Mouse (Mus musculus) kidney, postnatal 36 days (tissue): ENCODE results near the gene Pygo2.

Source experiments
- DNase-seq, 2 experiments: peaks; one replicate each; pipeline ENCODE4 v3.0.0; 2021 to 2022; ENCODE audit warnings: mixed read lengths in 2 of 2

The Pygo2 gene

GRCm38 (mm10) chr3:89393605-89394004 is 36.4 kb upstream of the Pygo2 start:
- DNase-seq, result peak; percentile 99 to 100

- peak; percentile 93 to 94 for DNase-seq
These were observed 35.8 kb upstream of the Pygo2 start, which contains the start of gene Zbtb7b for GRCm38 (mm10) chr3:89394006-89394893. Gene Zbtb7b, minus strand, starts transcription at chr3:89394776.

GRCm38 (mm10) chr3:89394894-89395256 is 35.1 kb upstream of the Pygo2 start:
- DNase-seq, result peak; percentile 92 to 95

- peak in 1 of 2 experiments; percentile 36 for DNase-seq
These were observed 34.6 kb upstream of the Pygo2 start for GRCm38 (mm10) chr3:89395419-89395805.

GRCm38 (mm10) chr3:89395806-89396653 is 34.0 kb upstream of the Pygo2 start:
- peak; percentile 79 to 83 for DNase-seq

- peak in 1 of 2 experiments; percentile 18 for DNase-seq
These were observed 33.4 kb upstream of the Pygo2 start for GRCm38 (mm10) chr3:89396654-89397005.

GRCm38 (mm10) chr3:89401329-89401728 is 28.7 kb upstream of the Pygo2 start:
- no peak for DNase-seq

GRCm38 (mm10) chr3:89402693-89403092 is 27.3 kb upstream of the Pygo2 start, which contains the start of gene Lenep:
Gene Lenep, minus strand, starts transcription at chr3:89402793.
- no peak for DNase-seq

- DNase-seq, result no peak
These were observed 23.1 kb upstream of the Pygo2 start for GRCm38 (mm10) chr3:89406887-89407286.

- no peak for DNase-seq
These were observed 21.6 kb upstream of the Pygo2 start for GRCm38 (mm10) chr3:89408448-89408847.

- DNase-seq, result no peak
These were observed 20.3 kb upstream of the Pygo2 start for GRCm38 (mm10) chr3:89409701-89410100.

GRCm38 (mm10) chr3:89410864-89411263 is 19.1 kb upstream of the Pygo2 start:
- DNase-seq, result no peak

- DNase-seq, result peak; percentile 96 to 99
These were observed 18.3 kb upstream of the Pygo2 start, which contains the start of gene Flad1 for GRCm38 (mm10) chr3:89411490-89412393. Gene Flad1, minus strand, starts transcription at chr3:89411870.

GRCm38 (mm10) chr3:89416158-89416557 is 13.9 kb upstream of the Pygo2 start:
- no peak for DNase-seq

GRCm38 (mm10) chr3:89417131-89417530 is 12.9 kb upstream of the Pygo2 start:
- DNase-seq, result no peak

GRCm38 (mm10) chr3:89417840-89418169 is 12.2 kb upstream of the Pygo2 start:
- no peak for DNase-seq

- DNase-seq, result peak; percentile 92 to 99
These were observed 11.7 kb upstream of the Pygo2 start, which contains the start of the genes Cks1b and Shc1 for GRCm38 (mm10) chr3:89418170-89418860. Gene Cks1b, minus strand, starts transcription at chr3:89418383. Gene Shc1, plus strand, starts transcription at chr3:89418443.

- peak; percentile 91 to 93 for DNase-seq
These were observed 11.2 kb upstream of the Pygo2 start for GRCm38 (mm10) chr3:89418861-89419250.

- DNase-seq, result peak; percentile 70 to 80
These were observed 10.4 kb upstream of the Pygo2 start for GRCm38 (mm10) chr3:89419571-89419970.

- DNase-seq, result no peak
These were observed 10.0 kb upstream of the Pygo2 start for GRCm38 (mm10) chr3:89419981-89420380.

GRCm38 (mm10) chr3:89420421-89420820 is 9.6 kb upstream of the Pygo2 start:
- DNase-seq, result no peak
